ENCODE assay signal across 9 mouse cellular contexts in genomic region chr13:71459022-71459536, GRCm38 (mm10).
DNase-seq lines count a peak whose midpoint lies in the region; ATAC-seq and TF ChIP-seq lines count a peak whose summit lies in the region.
"Had no signal": no experiment of that assay in that cellular context is flagged by ENCODE, and none has a peak within 500 bp of the region (broad histone marks: within the 10 kb centered on the region; RNA-seq: fewer than 3 reads in every experiment).

No protein-coding gene starts in this region.

- 15% methylated on average over 11 of the region's 11 CpGs for WGBS in hindbrain, embryonic 14.5 days
- WGBS in limb, embryonic 15.5 days = 41% methylated on average over 11 of the region's 11 CpGs

- H3K4me1 ChIP-seq in E14TG2a.4 (replicated peaks; ENCODE audit: low read depth, low read length) = peaks cover 8% of the 10 kb centered on the region
- H3K4me1 ChIP-seq in hindbrain, embryonic 14.5 days (replicated peaks; ENCODE audit: control insufficient read depth, insufficient read depth, low read length) = peaks cover 4% of the 10 kb centered on the region
- peaks cover 10% of the 10 kb centered on the region; the same call in 1 of the 2 replicates for H3K4me1 ChIP-seq in limb, embryonic 15.5 days

- TF ChIP-seq CTCF in E14TG2a.4 (conservative IDR thresholded peaks at IDR 0.05; ENCODE audit: low read length) = no peak

- H3K9ac ChIP-seq in hindbrain, embryonic 14.5 days = no peak overlapping the region; the same call in 1 of the 2 replicates
- H3K9ac ChIP-seq in limb, embryonic 15.5 days = no peak overlapping the region

- no peaks in the 10 kb centered on the region for H3K9me3 ChIP-seq in E14TG2a.4 (ENCODE audit: low read length)
- no peaks in the 10 kb centered on the region for H3K9me3 ChIP-seq in hindbrain, embryonic 14.5 days (ENCODE audit: control insufficient read depth, low read length)
- H3K9me3 ChIP-seq in limb, embryonic 15.5 days = no peaks in the 10 kb centered on the region

- DNase-seq in ZHBTc4 (ENCODE audit: low read depth, low spot score) = peak; percentile 2
- no peak for DNase-seq in hindbrain, embryonic 14.5 days (ENCODE audit: low spot score)
- no peak for DNase-seq in adipocyte (ENCODE audit: low spot score)
- no peak for DNase-seq in frontal cortex, adult 2 months (ENCODE audit: extremely low spot score in 1 of 2, low spot score in 1 of 2)
- no peak for DNase-seq in ovary, postnatal 36 days (ENCODE audit: low spot score)
- DNase-seq: thymus, adult 18-20 months had no signal

- H3K4me3 ChIP-seq in E14TG2a.4 (replicated peaks; ENCODE audit: low read length) = peak overlapping the region; percentile 52
- no peak overlapping the region for H3K4me3 ChIP-seq in hindbrain, embryonic 14.5 days (replicated peaks; ENCODE audit: low read length)
- no peak overlapping the region for H3K4me3 ChIP-seq in limb, embryonic 15.5 days
- H3K4me3 ChIP-seq: myocyte had no signal

- H3K36me3 ChIP-seq in E14TG2a.4 (ENCODE audit: insufficient read depth, low read length) = no peaks in the 10 kb centered on the region
- no peaks in the 10 kb centered on the region for H3K36me3 ChIP-seq in hindbrain, embryonic 14.5 days (replicated peaks; ENCODE audit: control insufficient read depth, insufficient read depth)
- no peaks in the 10 kb centered on the region for H3K36me3 ChIP-seq in limb, embryonic 15.5 days

- peak overlapping the region; percentile 44 for H3K4me2 ChIP-seq in hindbrain, embryonic 14.5 days (replicated peaks)
- H3K4me2 ChIP-seq in limb, embryonic 15.5 days = peak overlapping the region; percentile 28

- no peak for ATAC-seq in hindbrain, embryonic 14.5 days (ENCODE audit: low FRiP score)
- no peak for ATAC-seq in limb, embryonic 15.5 days (ENCODE audit: insufficient number of reproducible peaks, low FRiP score, low TSS enrichment, low read depth)

- peak overlapping the region; percentile 68; the same call in 1 of the 2 replicates for H3K27ac ChIP-seq in hindbrain, embryonic 14.5 days
- no peak overlapping the region for H3K27ac ChIP-seq in limb, embryonic 15.5 days

- peaks cover 50% of the 10 kb centered on the region for H3K27me3 ChIP-seq in E14TG2a.4 (ENCODE audit: insufficient read depth, low read length)
- H3K27me3 ChIP-seq in hindbrain, embryonic 14.5 days (ENCODE audit: control insufficient read depth, insufficient read depth, low read length) = 0 out of 2 replicates have a peak, but pooled peaks cover 17% of the 10 kb centered on the region
- peaks cover 31% of the 10 kb centered on the region for H3K27me3 ChIP-seq in limb, embryonic 15.5 days
